Mouse (Mus musculus) forebrain, embryonic 16.5 days (tissue): Measurements from ENCODE around the gene Mfsd4b1. TPM values are rescaled to one million over a fixed set of nuclear protein-coding genes. Genes with fewer than 3 reads are reported as not detected.

Experiments used
- ATAC-seq: fragments of 200-750 bp; cut with Nextera tagmentation; 2 replicates; pipeline ENCODE4 v1.8.0; 2017; ENCODE audit warnings: mild to moderate bottlenecking, moderate library complexity
- H3K27ac ChIP-seq: fragments of 300-500 bp; sonication (generic); 2 replicates; pipeline ENCODE4 v1.5.1; 2014; ENCODE audit warnings: low read length, control low read depth
- H3K27me3 ChIP-seq: fragments of 300-500 bp; sonication (generic); replicated peaks from 2 replicates; pipeline ENCODE4 v1.6.1; 2014; ENCODE audit warnings: low read length; ENCODE audit not compliant: control insufficient read depth, insufficient read depth
- H3K36me3 ChIP-seq: fragments of 300-500 bp; sonication (generic); 2 replicates; pipeline ENCODE4 v1.6.1; 2014; ENCODE audit not compliant: control insufficient read depth, insufficient read depth
- H3K4me1 ChIP-seq: fragments of 300-500 bp; sonication (generic); replicated peaks from 2 replicates; pipeline ENCODE4 v1.6.1; 2014; ENCODE audit warnings: low read length; ENCODE audit not compliant: control insufficient read depth, insufficient read depth
- H3K4me2 ChIP-seq: fragments of 300-500 bp; sonication (generic); 2 replicates; pipeline ENCODE4 v1.6.1; 2014; ENCODE audit warnings: mild to moderate bottlenecking, low read length, control low read depth
- H3K4me3 ChIP-seq: fragments of 300-500 bp; sonication (generic); replicated peaks from 2 replicates; pipeline ENCODE4 v1.5.1; 2014; ENCODE audit warnings: mild to moderate bottlenecking, low read length, control low read depth
- H3K9ac ChIP-seq: fragments of 300-500 bp; sonication (generic); replicated peaks from 2 replicates; pipeline ENCODE4 v1.6.1; 2014; ENCODE audit warnings: low read depth, low read length, control low read depth
- H3K9me3 ChIP-seq: fragments of 300-500 bp; sonication (generic); 2 replicates; pipeline ENCODE4 v1.6.1; 2016; ENCODE audit warnings: low read length; ENCODE audit not compliant: control insufficient read depth
- WGBS: fragments of 180-500 bp; shearing (Covaris S2); extraction: QIAGEN DNeasy Blood & Tissue Kit; methylation state at CpG from one replicate; pipeline ENCODE4 v1.1.7; 2014; 5-methylcytosine and 5-hydroxymethylcytosine counted together
- polyA plus RNA-seq: library from polyadenylated mRNA; unstranded; fragments of >200 nt; fragmentation: Nextera tagmentation; extraction: Ambion mirVana; gene quantifications from 2 replicates; pipeline ENCODE4 v1.2.1, GENCODE M21; 2015

The Mfsd4b1 gene
- polyA plus RNA-seq, 1 experiment from 2014 or later = 0.32 TPM

GRCm38 (mm10) chr10:39956340-39956878 lies 68.7 kb downstream of the Mfsd4b1 start:
- Histone ChIP-seq H3K27ac (no peak overlapping the region), H3K4me2 (no peak overlapping the region), H3K27me3 (no peaks in the 10 kb centered on the region), H3K36me3 (no peaks in the 10 kb centered on the region), H3K9ac (no peak overlapping the region), H3K9me3 (no peaks in the 10 kb centered on the region), H3K4me3 (no peak overlapping the region), H3K4me1 (peaks cover 4% of the 10 kb centered on the region)
- ATAC-seq = no peak
- 46% methylated on average over 2 of the region's 2 CpGs for WGBS

DNA sequence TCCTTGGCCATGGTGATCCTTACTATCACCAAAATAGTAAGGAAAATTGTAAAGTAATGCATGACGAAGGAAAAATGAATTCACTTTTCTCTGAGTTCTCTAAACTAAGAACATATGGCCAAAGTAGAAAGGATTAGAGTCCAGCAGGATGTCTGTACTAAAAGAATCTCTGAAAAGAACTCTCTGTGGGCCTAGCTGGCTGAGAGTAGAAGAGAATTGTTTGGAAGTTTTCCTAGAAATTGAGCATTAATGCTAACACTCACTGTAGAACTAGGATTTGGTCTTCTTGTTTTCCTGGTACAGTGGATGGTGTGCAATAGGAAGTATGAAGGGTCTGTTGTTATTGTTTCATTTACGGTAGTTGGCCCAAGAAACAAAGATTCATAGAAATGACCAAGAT lies 69.9 kb downstream of the Mfsd4b1 start:
- H3K9ac ChIP-seq = no peak overlapping the region
- peaks cover 4% of the 10 kb centered on the region for H3K4me1 ChIP-seq
- WGBS = 86% methylated on average over 2 of the region's 2 CpGs
- no peak overlapping the region for H3K27ac ChIP-seq
- H3K4me2 ChIP-seq = no peak overlapping the region
- H3K27me3 ChIP-seq = no peaks in the 10 kb centered on the region
- ATAC-seq = no peak
- H3K9me3 ChIP-seq = no peaks in the 10 kb centered on the region
- no peak overlapping the region for H3K4me3 ChIP-seq
- no peaks in the 10 kb centered on the region for H3K36me3 ChIP-seq

Other genes with a start within 250 kb of the Mfsd4b1 start
- gene Mfsd4b4, start 126.0 kb downstream of the Mfsd4b1 start, polyA plus RNA-seq = 4.7 and 5.2 TPM in 2 replicates
- not detected in 2 replicates for gene Mfsd4b2, start 98.3 kb downstream of the Mfsd4b1 start, polyA plus RNA-seq
- gene Mfsd4b3, start 65.1 kb downstream of the Mfsd4b1 start, polyA plus RNA-seq = not detected in 2 replicates
- not detected in 2 replicates for gene Mfsd4b5, start 38.6 kb downstream of the Mfsd4b1 start, polyA plus RNA-seq
- 1.9 and 2.2 TPM in 2 replicates for gene Slc16a10, start 117.0 kb upstream of the Mfsd4b1 start, polyA plus RNA-seq
- gene Rpf2, start 221.8 kb upstream of the Mfsd4b1 start, polyA plus RNA-seq = 76.7 and 80.5 TPM in 2 replicates
- gene Gtf3c6, start 232.8 kb upstream of the Mfsd4b1 start, polyA plus RNA-seq = 85.4 and 88.5 TPM in 2 replicates